Mouse (Mus musculus): ENCODE data around the gene Dlgap1.

Gene Dlgap1

GRCm38 (mm10) chr17:70850996-70851991, 882.4 kb downstream of the Dlgap1 start:
- TF ChIP-seq GATA4 (IDR thresholded peaks at IDR 0.05; ENCODE audit: insufficient replicate concordance, low read length), result no peak

DNA sequence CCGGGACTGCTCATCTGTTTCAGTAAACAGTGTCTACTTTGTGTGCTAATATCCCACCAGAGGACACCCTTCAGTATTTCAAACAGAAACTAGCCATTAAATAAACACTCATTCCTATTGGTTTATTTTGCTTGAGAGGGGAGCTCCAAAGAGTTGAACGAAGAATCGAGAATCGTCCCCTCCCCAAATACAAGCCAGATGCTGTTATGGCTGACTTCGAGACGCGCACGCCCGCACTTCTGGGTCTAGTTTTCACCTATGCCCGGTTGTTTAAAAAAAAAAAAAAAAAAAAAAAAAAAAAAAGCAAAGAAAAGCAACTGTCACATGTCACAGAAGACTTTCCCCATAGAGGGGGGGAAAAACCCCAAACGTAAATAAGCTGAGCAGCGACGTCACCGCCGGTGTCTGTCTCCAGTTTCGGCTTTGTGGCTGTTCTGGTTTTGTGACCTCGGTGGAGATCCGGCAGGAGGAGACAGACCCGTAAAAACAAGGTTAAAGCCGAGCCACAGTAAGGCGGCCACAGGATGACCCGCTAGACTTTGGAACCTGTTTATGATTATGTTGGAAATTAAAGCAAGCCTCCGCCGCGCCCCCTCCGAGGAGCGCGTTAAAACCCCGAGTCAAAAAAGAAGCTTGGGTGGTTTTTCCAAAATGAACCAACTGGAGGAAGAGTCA, 883.3 kb downstream of the Dlgap1 start:
- TF ChIP-seq GATA4 (IDR thresholded peaks at IDR 0.05; ENCODE audit: insufficient replicate concordance, low read length), result no peak

DNA sequence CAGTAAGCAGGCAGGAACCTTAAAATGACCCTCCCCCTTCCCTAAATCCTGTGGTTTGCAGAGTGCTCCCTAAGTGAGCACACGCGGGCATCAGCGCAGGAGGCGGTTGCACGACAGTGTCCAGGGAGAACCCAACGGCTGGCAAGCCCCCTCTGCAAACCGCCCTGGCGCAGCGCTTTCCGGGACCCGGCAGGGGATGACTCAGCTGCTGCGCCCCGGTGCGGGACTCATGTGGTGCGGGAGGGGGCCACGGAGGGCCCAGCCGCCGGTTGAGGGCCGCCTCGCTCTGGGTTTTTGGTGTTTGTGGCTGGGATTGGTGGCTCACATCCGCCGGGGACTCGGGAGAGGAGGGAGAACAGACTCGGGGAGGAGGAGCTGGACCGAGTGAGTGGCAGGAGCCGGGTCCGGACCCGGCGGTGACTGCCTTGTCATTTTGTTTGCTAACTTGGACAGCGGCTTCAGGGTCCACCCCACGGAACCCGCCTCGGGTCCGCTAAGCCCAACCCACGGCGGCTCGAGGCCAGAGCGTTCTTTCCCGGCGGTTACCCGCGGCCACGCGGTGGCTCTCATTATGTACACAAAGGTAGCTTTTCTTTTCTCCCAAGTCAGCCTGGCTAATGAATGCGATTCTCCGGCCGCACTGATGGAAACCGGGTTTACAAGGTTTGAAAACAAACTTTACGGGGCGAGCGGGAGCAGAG, 884.0 kb downstream of the Dlgap1 start:
- TF ChIP-seq GATA4 (IDR thresholded peaks at IDR 0.05; ENCODE audit: insufficient replicate concordance, low read length), result no peak

DNA sequence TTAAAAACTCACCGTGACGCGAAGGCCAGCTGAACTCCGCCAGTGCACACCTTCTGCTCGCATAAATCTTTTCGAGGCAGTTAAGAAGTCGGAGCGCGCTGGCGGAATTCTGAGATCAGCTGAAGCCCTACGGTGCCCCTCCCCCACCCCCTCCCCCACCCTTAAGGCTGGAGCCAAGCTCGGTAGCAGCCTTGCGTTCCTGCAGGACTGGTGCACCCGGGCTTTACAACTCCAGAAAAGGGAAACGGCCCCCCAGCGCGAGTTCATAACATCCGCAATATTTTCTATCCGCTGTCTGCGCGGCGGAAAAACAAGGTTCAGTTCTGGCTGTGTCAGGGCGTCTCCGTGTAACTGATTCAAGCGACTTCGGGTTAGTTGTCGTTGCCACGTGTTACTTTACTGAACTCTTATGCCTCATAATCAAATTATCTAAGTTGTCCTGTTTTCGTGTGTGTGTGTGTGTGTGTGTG, 884.6 kb downstream of the Dlgap1 start, which contains the start of gene Tgif1:
Gene Tgif1 (minus strand): TSS at position 111 of the 470 bp plus-strand sequence.
- TF ChIP-seq GATA4 (IDR thresholded peaks at IDR 0.05; ENCODE audit: insufficient replicate concordance, low read length), result no peak

DNA sequence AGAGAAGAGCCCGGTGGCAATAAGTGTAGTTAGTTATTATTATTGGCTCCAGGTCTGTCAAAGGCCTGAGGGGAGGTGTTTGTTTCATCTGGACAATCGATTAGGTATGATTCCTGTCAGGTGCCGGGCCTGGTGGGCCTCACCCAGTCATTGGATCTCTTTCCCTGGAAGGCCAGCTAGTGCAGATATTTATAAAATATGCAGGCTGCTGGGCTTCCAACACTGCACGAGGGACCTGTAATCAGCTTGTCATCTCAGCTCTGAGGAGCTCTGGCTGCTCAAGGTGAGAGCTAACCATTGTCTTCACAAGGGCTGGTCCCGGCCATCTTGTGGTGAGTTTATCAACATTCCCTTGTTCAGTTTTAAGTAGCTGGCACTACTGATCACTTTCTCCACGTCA, 885.1 kb downstream of the Dlgap1 start:
- no peak for TF ChIP-seq GATA4 (IDR thresholded peaks at IDR 0.05; ENCODE audit: insufficient replicate concordance, low read length)

DNA sequence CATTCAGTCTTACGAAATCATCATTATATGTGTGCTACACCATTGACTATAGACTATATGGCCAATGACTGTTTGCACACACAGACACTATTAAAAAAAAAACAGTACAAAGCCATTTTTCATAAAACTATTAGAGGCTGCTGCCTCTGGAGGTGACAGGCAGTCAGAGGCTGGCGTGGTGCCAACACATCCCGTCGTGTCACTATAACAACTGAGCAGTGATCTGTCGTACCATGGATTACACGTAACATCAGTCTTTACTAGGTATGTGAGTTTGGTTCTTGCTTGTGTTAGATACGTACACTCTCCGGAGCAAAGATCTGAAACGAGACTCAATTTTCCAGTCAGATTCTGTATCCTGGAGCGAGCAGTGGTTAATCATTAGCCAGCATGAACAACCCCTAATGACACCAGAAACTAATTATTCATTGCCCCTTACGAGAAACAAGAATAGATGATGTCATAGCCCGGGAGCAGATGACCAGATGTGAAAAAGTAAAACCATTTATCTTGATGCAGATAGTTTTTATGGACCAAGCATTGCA, 888.1 kb downstream of the Dlgap1 start:
- no peak for TF ChIP-seq GATA4 (IDR thresholded peaks at IDR 0.05; ENCODE audit: insufficient replicate concordance, low read length)

- no peak for TF ChIP-seq GATA4 (IDR thresholded peaks at IDR 0.05; ENCODE audit: insufficient replicate concordance, low read length)
These were observed 889.9 kb downstream of the Dlgap1 start for GRCm38 (mm10) chr17:70858814-70859213.

GRCm38 (mm10) chr17:70864117-70864516, 895.2 kb downstream of the Dlgap1 start:
- TF ChIP-seq GATA4 (IDR thresholded peaks at IDR 0.05; ENCODE audit: insufficient replicate concordance, low read length), result no peak

- TF ChIP-seq GATA4 (IDR thresholded peaks at IDR 0.05; ENCODE audit: insufficient replicate concordance, low read length), result no peak
These were observed 895.8 kb downstream of the Dlgap1 start for GRCm38 (mm10) chr17:70864645-70865044.

GRCm38 (mm10) chr17:70865060-70865604, 896.3 kb downstream of the Dlgap1 start:
- TF ChIP-seq GATA4 (IDR thresholded peaks at IDR 0.05; ENCODE audit: insufficient replicate concordance, low read length), result no peak

- no peak for TF ChIP-seq GATA4 (IDR thresholded peaks at IDR 0.05; ENCODE audit: insufficient replicate concordance, low read length)
These were observed 897.2 kb downstream of the Dlgap1 start for GRCm38 (mm10) chr17:70866029-70866428.

DNA sequence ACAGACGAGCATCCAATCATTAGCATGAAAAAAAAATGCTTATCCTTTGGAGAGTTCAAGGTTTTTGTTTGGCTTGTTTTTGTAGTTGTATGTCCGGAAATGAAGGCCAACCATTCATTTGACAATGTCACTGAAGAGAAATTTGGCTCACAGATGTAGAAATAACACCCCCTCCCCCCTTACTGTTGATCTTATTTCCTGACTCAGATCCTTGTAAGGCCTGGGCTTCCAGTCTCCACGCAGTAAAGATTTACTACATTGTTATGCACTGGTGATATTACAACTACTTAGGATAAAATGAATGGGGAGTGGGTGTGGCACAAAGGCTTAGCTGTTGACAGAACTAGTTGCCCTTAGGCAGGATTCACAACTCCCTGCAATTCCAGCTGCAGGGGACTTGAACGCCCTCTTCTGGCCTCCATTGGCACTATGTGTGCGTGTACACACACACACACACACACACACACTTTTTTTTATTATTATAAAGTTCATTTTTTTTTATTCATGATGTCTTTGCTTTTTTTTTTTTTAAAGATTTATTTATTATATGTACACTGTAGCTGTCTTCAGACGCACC, 897.8 kb downstream of the Dlgap1 start:
- no peak for TF ChIP-seq GATA4 (IDR thresholded peaks at IDR 0.05; ENCODE audit: insufficient replicate concordance, low read length)

GRCm38 (mm10) chr17:70868577-70869229, 899.8 kb downstream of the Dlgap1 start:
- no peak for TF ChIP-seq GATA4 (IDR thresholded peaks at IDR 0.05; ENCODE audit: insufficient replicate concordance, low read length)

DNA sequence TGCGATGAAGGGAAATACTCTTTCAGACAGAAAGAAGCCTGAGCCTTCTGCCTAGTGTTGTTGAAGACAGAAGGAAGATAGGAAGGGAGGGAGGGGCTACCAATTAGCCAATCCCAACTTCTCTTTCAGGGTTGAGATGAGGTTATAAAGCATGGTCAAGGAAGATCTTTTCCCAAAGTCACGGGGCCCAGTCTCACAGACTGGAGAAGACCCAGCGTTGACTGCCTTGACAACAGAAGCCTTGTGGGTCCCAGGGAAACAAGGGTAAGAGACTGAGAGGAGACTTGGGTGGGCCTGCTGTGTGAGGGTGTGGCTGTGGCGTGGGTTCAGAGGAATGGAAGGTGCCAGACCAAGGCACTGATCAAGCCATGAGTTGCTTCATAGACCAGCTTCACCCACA, 901.7 kb downstream of the Dlgap1 start:
- TF ChIP-seq GATA4 (IDR thresholded peaks at IDR 0.05; ENCODE audit: insufficient replicate concordance, low read length), result no peak
